Mouse (Mus musculus) ES-E14 (cell line): ENCODE measurements at regions not wholly inside any gene's neighbourhood (a gene's known extent, or its start where the extent isn't known, plus 50 kb on each side); places are given as distances from the start of the nearest gene placed in this dataset.

ENCODE experiments used
- CHD2 ChIP-seq: IDR thresholded peaks from 2 replicates; pipeline ENCODE4 v1.6.1; 2014; ENCODE audit warnings: mild to moderate bottlenecking, low read depth, low read length, inconsistent platforms
- MAFK ChIP-seq: IDR thresholded peaks from 2 replicates; pipeline ENCODE4 v1.6.1; 2014; ENCODE audit warnings: mild to moderate bottlenecking, low read depth, low read length, inconsistent platforms; ENCODE audit not compliant: insufficient read depth
- ZNF384 ChIP-seq: IDR thresholded peaks from 2 replicates; pipeline ENCODE4 v1.6.1; 2012; ENCODE audit warnings: low read depth, low read length, inconsistent platforms

GRCm38 (mm10) chr2:171718855-171719254, 324.4 kb downstream of the Cbln4 start:
- TF ChIP-seq ZNF384 (no peak), MAFK (no peak), CHD2 (no peak)
